Mouse (Mus musculus) liver, embryonic 14.5 days (tissue): Measurements from ENCODE around the gene Ccr4.

Experiments used
- CTCF ChIP-seq: IDR thresholded peaks from 2 replicates; pipeline ENCODE4 v1.5.1; 2016; ENCODE audit warnings: antibody characterized with exemption, low read depth, control low read depth
- EP300 ChIP-seq: IDR thresholded peaks from 2 replicates; pipeline ENCODE4 v1.6.1; 2016; ENCODE audit warnings: antibody characterized with exemption, low read depth

GRCm38 (mm10) chr9:114462569-114462968 is 42.1 kb downstream of the Ccr4 start:
- TF ChIP-seq CTCF, result no peak
- no peak for TF ChIP-seq EP300
